Mouse (Mus musculus) right cerebral cortex, postnatal 36 days (tissue): ENCODE measurements around the gene Atp8a2.

ENCODE experiments used
- DNase-seq, 2 experiments: peaks; one replicate each; pipeline ENCODE4 v3.0.0; 2022; ENCODE audit warnings: low spot score in 2 of 2, mixed read lengths in 1 of 2

Atp8a2 gene

DNA sequence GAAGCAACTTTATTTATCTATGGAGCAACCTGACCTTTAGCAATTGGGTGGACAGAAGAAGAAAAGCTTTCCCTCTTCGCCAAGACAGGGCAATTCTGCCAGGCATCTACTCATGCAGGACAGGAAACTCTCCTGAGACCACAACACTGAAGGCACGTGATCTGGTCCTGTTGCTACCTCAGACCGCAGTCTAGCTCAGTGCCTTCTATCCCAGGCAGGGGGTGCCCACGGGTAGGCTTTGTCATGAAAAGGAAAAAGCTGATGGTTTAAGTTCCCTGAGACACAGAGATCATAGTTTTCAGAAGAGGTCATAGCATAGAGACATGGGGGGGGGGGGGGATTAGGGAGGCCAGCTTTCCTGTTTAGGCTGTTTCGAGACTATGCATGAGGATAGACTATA lies 269.2 kb downstream of the Atp8a2 start:
- no peak for DNase-seq

DNA sequence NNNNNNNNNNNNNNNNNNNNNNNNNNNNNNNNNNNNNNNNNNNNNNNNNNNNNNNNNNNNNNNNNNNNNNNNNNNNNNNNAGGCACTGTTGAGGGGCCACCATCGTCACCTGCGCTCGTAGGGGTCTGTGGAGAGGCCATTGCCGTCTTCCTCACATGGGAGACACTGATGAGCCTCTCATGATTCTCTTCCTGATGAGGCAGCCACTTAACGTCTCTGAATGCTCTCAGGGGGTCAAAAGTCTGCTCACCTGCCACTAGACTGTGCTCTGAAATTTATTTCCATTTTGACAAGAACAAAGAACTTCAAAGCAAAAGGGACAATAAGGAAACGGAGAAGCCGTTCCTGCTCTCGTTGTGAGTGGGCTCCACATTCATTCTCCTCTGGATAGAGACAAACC lies 277.1 kb downstream of the Atp8a2 start:
- no peak for DNase-seq

DNA sequence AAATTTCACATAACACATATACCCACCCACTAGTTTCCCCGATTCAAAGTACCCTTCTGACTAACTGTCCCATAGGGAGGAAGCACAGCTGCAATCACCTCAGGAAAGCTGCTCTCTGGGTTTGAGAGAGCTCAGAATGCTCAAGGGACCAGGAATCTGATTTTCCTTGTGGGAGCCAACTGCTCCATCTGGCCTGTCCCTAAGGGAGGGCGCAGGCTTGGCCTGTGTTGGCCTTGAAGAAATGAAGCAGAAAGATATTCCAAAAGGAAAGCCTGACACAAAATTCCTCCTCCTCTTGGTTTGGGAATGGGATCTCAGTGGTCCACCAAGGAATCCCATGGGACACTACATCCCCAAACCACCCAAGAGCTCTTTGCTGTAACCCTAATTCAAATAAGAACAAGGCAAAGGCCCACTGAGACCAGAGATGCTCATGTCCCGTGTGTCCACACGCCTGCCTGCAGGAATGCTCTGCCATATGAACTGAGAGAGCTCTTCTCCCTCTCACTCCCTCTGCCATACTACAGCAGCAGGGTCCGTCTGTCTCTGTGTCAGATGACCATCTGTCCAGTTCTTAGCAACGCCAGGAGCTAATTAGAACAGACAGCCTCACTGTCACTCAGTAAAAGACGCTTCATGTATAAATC lies 293.4 kb downstream of the Atp8a2 start:
- no peak for DNase-seq

DNA sequence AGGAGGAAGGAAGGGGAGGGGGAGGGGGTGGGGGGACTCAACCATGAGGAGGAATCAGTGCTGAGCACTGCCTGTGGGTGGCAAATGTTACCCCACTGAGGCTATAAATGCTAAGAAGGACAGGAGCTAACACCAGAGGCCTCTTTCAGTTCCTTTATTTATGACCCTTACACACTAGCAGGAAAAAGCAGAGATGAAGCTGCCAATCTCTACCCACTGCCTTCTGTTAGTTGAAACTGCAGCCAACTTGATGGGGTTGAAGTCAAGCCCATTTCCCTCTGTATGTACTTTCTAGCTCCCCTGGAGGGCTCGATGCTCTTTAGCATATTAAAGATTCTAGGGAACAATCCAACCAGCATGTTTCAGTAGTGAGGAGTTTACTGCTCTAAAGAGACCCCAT lies 303.0 kb downstream of the Atp8a2 start:
- no peak for DNase-seq

DNA sequence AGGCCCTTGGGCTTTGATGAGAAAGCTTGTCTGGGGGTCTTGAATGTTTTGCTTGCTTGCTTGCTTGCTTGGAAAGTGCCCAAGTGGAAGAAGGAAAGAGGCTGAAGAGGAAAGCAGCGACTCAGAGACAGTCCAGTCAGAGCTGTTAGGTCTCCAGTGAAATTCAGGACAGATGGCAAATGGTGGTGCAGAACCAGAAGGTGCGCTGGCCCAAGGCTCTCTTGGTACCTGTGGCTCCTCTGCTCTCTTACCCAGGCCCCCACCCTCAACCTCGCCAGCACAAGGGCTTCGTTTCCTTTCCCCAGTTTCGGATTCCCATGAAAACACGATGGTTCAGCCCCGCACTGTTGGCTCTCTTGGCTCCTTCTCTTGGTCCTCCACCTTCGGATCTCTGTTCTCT lies 304.9 kb downstream of the Atp8a2 start:
- DNase-seq = no peak

DNA sequence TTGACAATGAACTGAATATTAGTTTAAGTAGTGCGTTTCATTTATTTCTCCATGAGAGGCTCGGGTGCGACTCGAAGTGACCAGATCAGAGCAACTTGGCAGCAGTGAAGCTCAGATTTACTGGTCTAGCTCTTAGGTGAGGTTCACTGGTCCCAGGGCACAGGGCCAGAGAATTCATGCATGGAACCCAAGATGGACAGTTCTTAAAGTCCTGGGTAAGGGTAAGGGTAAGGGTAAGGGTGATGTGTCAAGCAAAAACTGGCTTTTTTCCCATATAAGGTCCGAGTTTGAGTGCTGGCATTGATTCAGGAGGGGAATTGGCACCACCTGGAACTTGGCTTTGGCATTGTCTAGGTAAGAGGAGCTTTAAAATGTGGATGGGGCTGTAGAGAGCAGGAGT lies 305.5 kb downstream of the Atp8a2 start:
- DNase-seq = no peak

DNA sequence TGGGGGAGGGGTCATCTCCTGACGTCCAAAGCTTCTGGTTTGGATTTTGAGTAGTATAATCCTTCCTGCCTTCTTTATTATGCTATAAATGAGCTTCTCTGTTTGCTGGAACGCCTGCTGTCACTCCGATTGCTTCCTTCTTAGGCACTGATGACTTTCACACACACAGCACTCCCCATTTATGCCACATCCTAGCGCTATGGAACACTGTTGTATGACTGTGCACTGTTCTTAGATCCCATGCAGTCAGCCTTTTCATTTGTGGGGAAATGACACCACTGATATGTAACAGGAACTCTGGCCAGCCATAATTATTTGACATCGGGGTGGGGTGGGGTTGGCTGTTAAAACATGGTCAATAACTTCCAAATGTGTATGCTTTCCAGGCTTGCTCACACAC lies 306.2 kb downstream of the Atp8a2 start:
- DNase-seq = no peak

DNA sequence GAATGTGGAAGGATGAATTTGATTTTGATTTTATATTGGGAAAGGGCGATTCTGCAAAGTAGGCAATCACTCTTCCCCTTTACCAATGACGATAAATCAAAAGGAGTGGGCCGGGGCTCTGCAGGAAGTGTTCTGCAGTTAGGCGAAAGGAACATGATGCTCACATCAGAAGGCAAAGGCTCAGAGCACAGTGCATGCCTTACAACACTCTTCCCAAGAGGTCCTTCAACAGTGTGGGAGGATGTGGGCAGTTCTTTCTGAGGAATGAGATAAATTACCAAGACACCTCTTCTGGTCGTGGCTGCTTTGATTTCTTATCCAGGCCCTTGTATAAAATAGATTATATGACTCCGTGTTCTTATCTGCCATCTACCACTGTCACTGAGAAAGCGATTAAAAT lies 306.9 kb downstream of the Atp8a2 start:
- DNase-seq = no peak

DNA sequence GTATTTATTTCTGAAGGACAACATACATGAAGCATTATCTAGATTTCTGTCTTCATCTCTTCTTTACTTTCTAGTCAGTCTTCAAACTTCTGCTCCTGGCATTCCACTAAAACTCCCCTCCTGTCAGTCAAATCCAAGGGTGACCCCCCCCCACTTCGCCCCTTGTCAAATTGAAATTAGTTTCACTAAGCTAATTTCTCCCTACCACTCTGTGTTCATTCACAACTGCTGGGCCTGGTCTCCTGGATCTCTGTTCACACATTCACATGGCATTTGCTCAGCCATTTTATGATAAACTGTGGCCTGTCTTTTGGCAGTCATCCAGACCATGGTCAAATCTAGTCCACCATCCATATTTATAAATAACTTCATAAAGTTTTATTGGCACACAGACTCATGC lies 308.5 kb downstream of the Atp8a2 start:
- DNase-seq = no peak

DNA sequence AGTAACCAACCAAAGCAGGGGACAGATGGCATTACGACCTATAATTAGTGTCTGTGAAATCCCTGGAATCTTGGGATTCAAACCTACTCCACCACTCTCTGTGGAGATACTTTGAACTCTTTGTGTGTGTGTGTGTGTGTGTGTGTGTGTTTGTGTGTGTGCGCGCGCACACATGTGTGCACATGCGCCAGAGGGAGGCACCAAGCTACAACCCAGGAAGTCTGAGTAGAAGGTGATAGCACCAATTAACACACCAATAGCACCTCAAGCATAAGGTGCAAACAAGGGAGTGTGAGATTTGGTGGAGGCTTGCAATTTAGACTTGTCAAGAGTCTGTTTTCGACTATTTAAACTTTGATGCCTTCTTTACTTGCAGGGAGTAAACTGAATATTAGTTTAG lies 308.9 kb downstream of the Atp8a2 start:
- no peak for DNase-seq

DNA sequence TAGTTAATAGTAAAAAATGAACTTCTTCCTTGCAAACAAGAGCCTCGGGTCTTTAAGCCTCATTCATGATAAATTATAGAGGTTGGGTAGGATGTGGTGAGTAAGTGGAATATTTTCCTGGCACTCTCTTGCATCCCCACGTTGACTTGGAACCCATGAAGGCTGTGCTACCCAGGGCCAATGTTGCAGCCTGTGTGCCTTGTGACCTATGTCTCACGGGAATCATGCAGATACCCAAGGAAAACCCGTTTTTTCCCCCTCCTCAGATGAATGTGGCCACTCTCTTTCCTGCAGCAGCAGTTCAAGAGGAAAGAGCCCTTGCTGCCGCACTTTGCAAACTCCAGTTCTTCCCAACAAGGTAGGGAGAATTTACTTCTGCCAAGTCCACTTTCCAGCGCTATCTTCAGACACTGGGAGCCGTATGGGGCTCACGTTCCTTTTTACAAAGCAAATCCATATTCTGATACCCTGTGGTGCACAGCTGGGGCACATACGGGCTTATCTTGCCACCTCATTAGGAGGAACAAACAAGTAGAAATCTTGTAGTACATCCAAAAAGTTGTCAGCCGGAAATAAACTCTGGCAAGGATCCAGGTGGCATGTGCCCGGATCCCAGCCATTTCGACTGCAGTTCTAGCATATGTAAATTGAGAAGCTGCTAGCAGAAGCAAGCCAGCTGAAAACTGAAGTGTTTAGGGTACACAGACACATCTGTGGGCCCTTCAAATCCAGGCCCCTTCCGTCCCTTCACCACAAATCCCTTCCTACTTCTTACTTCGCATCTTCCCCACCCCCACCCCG lies 309.7 kb downstream of the Atp8a2 start:
- DNase-seq = peak; percentile 12 to 26

DNA sequence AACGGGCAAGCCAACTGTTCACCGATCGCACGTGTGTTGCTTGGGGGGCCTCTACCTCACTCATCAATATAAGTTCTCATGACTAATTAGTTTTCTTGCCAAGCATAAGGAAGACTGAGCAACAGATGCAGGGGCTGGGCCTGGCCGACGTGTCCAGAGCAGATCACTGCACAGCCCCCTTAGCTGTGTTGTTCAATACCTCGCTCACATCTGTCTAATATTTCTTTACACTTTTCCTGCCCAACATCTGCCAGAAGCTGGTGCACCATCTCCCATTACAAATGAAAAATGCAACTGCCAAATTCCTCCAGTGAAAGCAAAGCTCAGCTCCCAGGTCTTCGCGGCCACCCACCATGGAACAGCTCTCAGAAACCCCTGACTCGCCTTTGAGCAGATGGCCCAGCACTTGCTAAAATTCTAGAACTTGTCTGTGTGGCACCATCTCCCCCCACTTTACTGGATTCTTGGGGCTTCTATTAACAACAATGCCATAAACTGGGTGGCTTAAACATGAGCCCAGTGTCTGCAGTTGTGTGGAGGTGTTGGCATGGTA lies 313.4 kb downstream of the Atp8a2 start:
- no peak for DNase-seq

DNA sequence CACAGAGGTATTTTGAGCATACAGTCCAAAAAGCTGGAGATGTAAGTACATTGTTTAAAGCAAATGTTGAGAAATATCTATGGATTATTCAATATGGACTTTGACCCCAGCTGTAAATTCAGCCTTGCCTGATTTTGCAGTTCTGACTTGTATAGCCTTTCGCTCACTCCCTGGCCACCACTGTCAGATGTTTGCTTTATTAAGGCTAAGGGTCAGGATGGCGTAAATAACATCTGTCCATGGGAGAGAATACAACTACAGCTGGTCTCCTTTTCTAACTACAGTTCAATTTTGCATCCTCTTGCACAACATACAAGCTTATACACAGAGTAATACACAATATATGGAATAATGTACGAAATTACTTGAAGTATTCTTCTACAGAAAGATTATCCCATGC lies 316.1 kb downstream of the Atp8a2 start:
- no peak for DNase-seq

DNA sequence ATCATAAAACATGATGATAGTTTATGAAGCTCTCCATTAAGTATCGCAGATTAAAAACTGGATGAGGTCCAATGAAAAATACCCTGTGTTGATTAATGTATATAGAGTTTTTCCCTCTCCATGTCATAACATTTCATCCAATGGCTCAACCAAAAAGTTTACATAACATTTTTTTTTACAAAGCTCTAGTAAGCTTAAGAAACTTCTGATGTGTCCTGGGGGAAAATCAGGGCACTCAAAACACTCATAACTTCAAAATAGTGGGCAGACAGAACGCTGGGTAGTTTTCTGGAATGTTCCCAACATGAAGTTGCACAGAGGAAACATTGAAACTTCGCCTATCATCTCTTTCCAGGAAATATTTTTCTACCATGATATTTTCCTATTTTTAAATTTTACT lies 318.7 kb downstream of the Atp8a2 start:
- DNase-seq = no peak

DNA sequence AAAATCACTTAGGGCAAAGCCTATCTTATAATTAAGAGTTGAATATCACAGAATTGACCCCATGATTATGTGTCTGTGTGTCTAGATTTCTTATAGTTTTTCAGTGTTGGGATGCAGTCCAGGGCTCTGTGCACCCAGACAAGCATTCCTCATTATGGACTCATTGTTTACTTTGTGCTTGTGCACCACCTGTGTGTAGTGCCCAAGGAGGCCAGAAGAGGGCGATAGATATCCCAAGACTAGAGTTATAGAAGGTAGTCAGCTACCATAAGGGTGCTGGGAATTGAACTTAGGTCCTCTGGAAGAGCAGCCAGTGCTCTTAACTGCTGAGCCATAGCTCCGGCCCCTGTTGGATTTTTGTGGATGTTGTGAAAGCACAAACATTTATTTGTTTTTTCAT lies 320.5 kb downstream of the Atp8a2 start:
- no peak for DNase-seq

DNA sequence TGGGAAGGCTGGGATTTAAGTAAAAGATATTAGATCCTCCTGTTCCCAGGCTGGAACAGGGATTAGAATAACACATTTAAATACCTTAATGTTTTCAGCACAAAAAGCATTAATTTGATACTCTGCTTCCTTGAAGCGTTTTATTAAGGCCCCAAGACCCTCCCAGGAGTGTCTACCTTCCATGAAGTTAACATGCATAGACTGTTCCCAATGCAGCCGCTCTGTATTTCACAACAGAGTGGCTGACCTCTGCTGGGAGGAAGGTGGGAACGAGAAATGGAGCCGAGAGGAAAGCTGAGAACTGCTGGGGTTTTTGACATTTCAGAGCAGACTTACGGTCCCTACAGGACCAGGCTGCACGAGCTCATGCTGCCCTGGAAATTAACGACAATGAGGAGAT lies 328.6 kb downstream of the Atp8a2 start:
- no peak for DNase-seq

DNA sequence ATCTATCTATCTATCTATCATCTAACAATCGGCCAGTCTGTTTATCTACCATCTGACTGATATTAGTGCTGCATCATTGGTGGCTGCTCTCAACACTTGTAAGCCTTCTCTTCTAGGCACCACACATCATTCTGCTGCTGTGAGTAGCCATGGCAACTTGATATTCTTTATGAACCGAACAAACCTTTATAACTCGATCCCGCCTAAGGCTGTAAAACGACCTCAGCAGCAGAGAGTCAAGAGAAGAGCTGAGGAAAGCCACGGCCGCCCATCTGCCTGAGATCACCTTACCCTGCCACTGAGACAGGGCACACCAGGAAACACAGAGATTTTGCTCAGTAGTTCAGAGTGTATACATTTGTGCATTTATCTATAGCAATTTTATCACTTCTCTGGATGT lies 329.2 kb downstream of the Atp8a2 start:
- no peak for DNase-seq

DNA sequence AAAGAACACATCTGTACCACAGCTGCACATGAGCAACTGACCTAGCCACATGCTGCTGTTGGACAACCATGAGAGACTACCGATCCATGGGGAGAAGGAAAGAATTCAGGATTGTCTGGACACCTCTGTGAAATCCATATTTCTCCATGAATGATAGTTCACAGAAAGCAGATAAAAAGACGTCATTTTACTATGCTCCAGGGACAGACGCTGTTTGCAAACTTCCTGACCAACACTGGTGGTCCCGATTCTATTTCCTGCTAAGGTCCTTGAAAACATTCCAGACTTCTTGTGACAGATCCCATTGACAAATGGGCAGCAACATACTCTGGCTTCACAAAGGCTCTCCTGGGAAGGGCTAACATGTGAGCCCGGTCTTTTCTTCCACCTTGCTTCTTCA lies 331.0 kb downstream of the Atp8a2 start:
- no peak for DNase-seq

DNA sequence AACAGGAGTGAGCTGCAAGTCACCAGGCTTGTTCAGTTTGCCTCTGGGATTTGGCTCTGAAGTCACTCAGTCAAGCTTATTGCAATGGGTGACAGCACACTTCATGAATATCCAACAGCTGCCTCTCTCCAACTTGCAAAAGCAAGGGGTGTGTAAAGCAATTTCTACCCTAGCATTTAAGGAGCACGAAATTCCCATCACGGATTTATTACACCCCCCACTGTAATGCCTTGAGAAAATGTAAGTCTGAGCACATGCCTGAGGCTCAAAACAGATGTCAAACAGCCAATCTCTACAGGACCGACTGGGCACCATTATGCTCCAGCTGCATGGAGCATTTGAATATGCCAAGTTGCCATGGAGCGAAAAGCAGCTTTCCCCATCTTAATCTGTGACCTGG lies 334.6 kb downstream of the Atp8a2 start:
- no peak for DNase-seq

DNA sequence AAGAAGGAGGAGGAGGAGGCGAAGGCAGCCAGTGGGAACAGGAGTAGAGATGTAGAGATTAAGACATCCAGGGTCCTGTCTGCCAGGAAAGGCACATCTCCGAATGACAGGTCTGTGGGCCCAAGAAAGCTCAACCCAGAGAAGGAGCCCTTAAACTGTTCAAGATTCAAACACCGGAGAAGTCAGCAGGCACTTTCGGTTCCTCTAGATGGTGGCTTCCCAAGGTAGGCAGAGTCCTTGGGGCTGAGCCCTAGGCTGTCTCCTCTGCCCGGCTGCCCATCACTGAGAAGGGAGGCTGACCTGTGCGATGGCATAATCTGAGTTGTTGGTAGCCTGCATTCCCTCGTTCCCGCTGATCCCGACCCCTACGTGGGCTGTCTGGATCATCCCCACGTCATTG lies 337.1 kb downstream of the Atp8a2 start:
- no peak for DNase-seq

DNA sequence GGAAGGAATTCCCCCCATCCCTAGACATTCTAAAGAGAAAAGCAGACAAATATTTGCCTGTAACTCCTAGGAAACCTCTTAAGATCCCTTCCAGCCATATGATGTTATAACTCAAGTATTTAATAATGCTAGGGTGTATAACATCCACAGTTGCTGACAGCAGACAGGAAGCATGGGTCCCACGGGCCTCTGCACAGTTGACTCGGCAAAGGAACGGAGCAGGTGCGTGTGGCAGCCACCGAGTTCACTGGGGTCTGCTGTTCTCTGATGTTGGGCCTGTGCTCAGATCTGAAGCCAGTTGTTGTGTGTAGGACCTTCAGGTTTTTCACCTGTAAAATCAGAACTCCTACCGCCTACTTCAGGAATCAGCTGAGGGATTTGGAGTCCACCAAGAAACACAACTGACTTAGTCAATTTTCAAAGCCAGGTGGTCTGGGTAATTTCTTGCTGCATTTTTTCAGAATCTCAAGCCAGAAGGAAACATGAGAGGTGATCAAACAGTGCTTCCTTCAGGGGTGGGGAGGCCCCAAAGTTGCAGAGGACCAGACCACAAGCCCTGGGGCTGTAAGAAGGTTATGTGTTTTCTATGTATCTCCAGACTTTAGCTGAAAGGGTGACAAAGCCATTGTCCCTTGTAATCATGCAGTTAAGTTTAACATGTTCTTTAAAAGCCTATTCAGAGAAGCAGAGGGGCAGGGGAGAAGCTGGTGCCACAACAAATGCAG lies 338.3 kb downstream of the Atp8a2 start:
- no peak for DNase-seq

DNA sequence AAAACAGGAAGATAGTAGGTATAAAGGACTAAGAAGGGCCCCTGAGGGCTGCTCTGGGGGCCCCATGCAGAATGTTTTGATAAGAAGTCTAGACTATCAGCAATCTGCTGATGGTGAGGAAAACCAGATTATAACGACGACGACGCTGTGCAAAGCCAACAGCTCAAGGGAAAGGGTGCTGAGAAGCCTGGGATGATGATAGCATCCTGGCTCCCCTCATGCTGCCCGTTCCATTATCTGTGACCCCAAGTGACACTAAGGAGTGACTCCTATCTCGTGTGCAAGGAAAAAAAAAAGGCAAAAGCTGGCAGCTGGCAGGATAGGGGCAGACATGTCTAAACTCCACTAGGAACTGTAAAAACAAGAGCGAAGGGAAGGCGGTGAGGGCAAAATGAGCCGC lies 343.8 kb downstream of the Atp8a2 start:
- no peak for DNase-seq
